Mouse (Mus musculus) cerebellum, postnatal 25 days (tissue): ENCODE data around the gene Cxcl9.

Source experiments
- DNase-seq, 2 experiments: peaks; one replicate each; pipeline ENCODE4 v3.0.0; 2021; ENCODE audit warnings: mixed read lengths in 2 of 2

Cxcl9 gene

GRCm38 (mm10) chr5:92277437-92278394, 50.2 kb downstream of the Cxcl9 start, which contains the start of gene Naaa:
Naaa (minus strand) TSS chr5:92278170.
- peak; percentile 88 to 89 for DNase-seq
